Mouse (Mus musculus) MEL (cell line): ENCODE data around the gene Ptpre. TPM values are rescaled to one million over a fixed set of nuclear protein-coding genes. Genes with fewer than 3 reads are reported as not detected.

Experiments
- DNase-seq: peaks from one replicate; pipeline ENCODE4 v3.0.0; 2011; ENCODE audit warnings: low read depth, low spot score
- H3K27ac ChIP-seq: 2 replicates; pipeline ENCODE4 v1.5.1; 2012; ENCODE audit warnings: low read depth, mild to moderate bottlenecking, control low read depth, low read length, moderate library complexity; ENCODE audit not compliant: control insufficient read depth
- H3K27me3 ChIP-seq, 2 experiments: fragments of 150-350 bp in 1 of 2; sonication (generic) in 1 of 2; 2 replicates each; pipeline ENCODE4 v1.6.1; 2012; ENCODE audit warnings: low read length in 2 of 2, mild to moderate bottlenecking in 2 of 2, improper control_type of control experiment in 1 of 2, moderate library complexity in 1 of 2; ENCODE audit not compliant: insufficient read depth in 2 of 2, control insufficient read depth in 1 of 2
- H3K36me3 ChIP-seq, 2 experiments: 2 replicates each; pipeline ENCODE4 v1.6.1; 2012 to 2014; ENCODE audit warnings: low read length in 2 of 2, improper control_type of control experiment in 1 of 2, inconsistent platforms in 1 of 2, mild to moderate bottlenecking in 1 of 2; ENCODE audit not compliant: insufficient read depth in 2 of 2, control insufficient read depth in 1 of 2
- H3K4me1 ChIP-seq, 2 experiments: fragments of 150-350 bp in 1 of 2; sonication (generic) in 1 of 2; 2 replicates each; pipeline ENCODE4 v1.6.1; 2012; ENCODE audit warnings: low read length in 2 of 2, improper control_type of control experiment in 1 of 2, mild to moderate bottlenecking in 1 of 2; ENCODE audit not compliant: insufficient read depth in 2 of 2, control insufficient read depth in 1 of 2
- H3K4me3 ChIP-seq, 2 experiments: fragments of 150-350 bp in 1 of 2; sonication (generic) in 1 of 2; 2 replicates each; pipeline ENCODE4 v1.5.1; 2012; ENCODE audit warnings: low read depth in 2 of 2, low read length in 2 of 2, mild to moderate bottlenecking in 2 of 2, moderate library complexity in 2 of 2, control low read depth in 1 of 2, improper control_type of control experiment in 1 of 2; ENCODE audit not compliant: control insufficient read depth in 1 of 2, insufficient read depth in 1 of 2
- H3K79me2 ChIP-seq: 2 replicates; pipeline ENCODE4 v1.6.1; 2012; ENCODE audit warnings: mild to moderate bottlenecking, low read length, moderate library complexity; ENCODE audit not compliant: control insufficient read depth, poor library complexity, insufficient read depth
- H3K9ac ChIP-seq: 2 replicates; pipeline ENCODE4 v1.6.1; 2012; ENCODE audit warnings: low read depth, mild to moderate bottlenecking, control low read depth, low read length, moderate library complexity; ENCODE audit not compliant: control insufficient read depth, poor library complexity, severe bottlenecking
- H3K9me3 ChIP-seq: fragments of 150-350 bp; sonication (generic); replicated peaks from 2 replicates; pipeline ENCODE4 v1.6.1; 2012; ENCODE audit warnings: mild to moderate bottlenecking, low read length, improper control_type of control experiment, moderate library complexity; ENCODE audit not compliant: insufficient read depth
- CHD1 ChIP-seq: IDR thresholded peaks from 2 replicates; pipeline ENCODE4 v1.6.1; 2012; ENCODE audit warnings: low read depth, mild to moderate bottlenecking, inconsistent platforms, low read length, improper control_type of control experiment
- E2F4 ChIP-seq: IDR thresholded peaks from 2 replicates; pipeline ENCODE4 v1.6.1; 2011; ENCODE audit warnings: low read depth, low read length, improper control_type of control experiment, borderline replicate concordance
- ELF1 ChIP-seq: IDR thresholded peaks from 2 replicates; pipeline ENCODE4 v1.6.1; 2014; ENCODE audit warnings: low read depth, mild to moderate bottlenecking, inconsistent platforms, low read length, improper control_type of control experiment, moderate library complexity
- ETS1 ChIP-seq: IDR thresholded peaks from 2 replicates; pipeline ENCODE4 v1.6.1; 2012; ENCODE audit warnings: low read depth, mild to moderate bottlenecking, inconsistent platforms, low read length, improper control_type of control experiment, moderate library complexity
- GABPA ChIP-seq: IDR thresholded peaks from 2 replicates; pipeline ENCODE4 v1.6.1; 2012; ENCODE audit warnings: low read depth, mild to moderate bottlenecking, inconsistent platforms, low read length, improper control_type of control experiment, moderate library complexity
- GATA1 ChIP-seq: IDR thresholded peaks from 2 replicates; pipeline ENCODE4 v1.6.1; 2011; ENCODE audit warnings: low read depth, low read length, improper control_type of control experiment
- HCFC1 ChIP-seq: IDR thresholded peaks from 2 replicates; pipeline ENCODE4 v1.6.1; 2012; ENCODE audit warnings: low read depth, mild to moderate bottlenecking, inconsistent platforms, low read length, improper control_type of control experiment, moderate library complexity
- JUND ChIP-seq: IDR thresholded peaks from 2 replicates; pipeline ENCODE4 v1.6.1; 2011; ENCODE audit warnings: low read depth, mild to moderate bottlenecking, improper control_type of control experiment, low read length
- KAT2A ChIP-seq: conservative IDR thresholded peaks from 2 replicates; pipeline ENCODE4 v1.6.1; 2012; ENCODE audit warnings: low read depth, low read length, improper control_type of control experiment, inconsistent platforms
- MAX ChIP-seq: IDR thresholded peaks from 2 replicates; pipeline ENCODE4 v1.6.1; 2011; ENCODE audit warnings: low read length, improper control_type of control experiment
- MEF2A ChIP-seq: IDR thresholded peaks from 2 replicates; pipeline ENCODE4 v1.6.1; 2014; ENCODE audit warnings: low read depth, mild to moderate bottlenecking, inconsistent platforms, low read length, improper control_type of control experiment; ENCODE audit not compliant: poor library complexity, insufficient replicate concordance, severe bottlenecking; ENCODE audit errors: extremely low read depth
- MYB ChIP-seq: IDR thresholded peaks from 2 replicates; pipeline ENCODE4 v1.6.1; 2011; ENCODE audit warnings: mild to moderate bottlenecking, low read depth, low read length, improper control_type of control experiment
- MYC ChIP-seq: IDR thresholded peaks from 2 replicates; pipeline ENCODE4 v1.6.1; 2011; ENCODE audit warnings: low read depth, mild to moderate bottlenecking, low read length, improper control_type of control experiment, moderate library complexity
- POLR2A ChIP-seq, 2 experiments: IDR thresholded peaks; 2 replicates each; pipeline ENCODE4 v1.6.1; 2011 to 2012; ENCODE audit warnings: low read length in 2 of 2, mild to moderate bottlenecking in 2 of 2, control low read depth in 1 of 2, improper control_type of control experiment in 1 of 2, low read depth in 1 of 2, moderate library complexity in 1 of 2; ENCODE audit not compliant: control insufficient read depth in 1 of 2, insufficient read depth in 1 of 2, poor library complexity in 1 of 2
- POLR2AphosphoS2 ChIP-seq: IDR thresholded peaks from 2 replicates; pipeline ENCODE4 v1.6.1; 2011; ENCODE audit warnings: low read length, improper control_type of control experiment
- TBP ChIP-seq: IDR thresholded peaks from 2 replicates; pipeline ENCODE4 v1.8.0; 2011; ENCODE audit warnings: low read depth, low read length, improper control_type of control experiment
- TCF12 ChIP-seq: IDR thresholded peaks from 2 replicates; pipeline ENCODE4 v1.6.1; 2014; ENCODE audit warnings: low read depth, mild to moderate bottlenecking, inconsistent platforms, low read length, improper control_type of control experiment, moderate library complexity
- UBTF ChIP-seq: IDR thresholded peaks from 2 replicates; pipeline ENCODE4 v1.6.1; 2012; ENCODE audit warnings: low read depth, mild to moderate bottlenecking, inconsistent platforms, low read length, improper control_type of control experiment, moderate library complexity, borderline replicate concordance; ENCODE audit not compliant: insufficient read depth
- USF1 ChIP-seq: IDR thresholded peaks from 2 replicates; pipeline ENCODE4 v1.6.1; 2014; ENCODE audit warnings: low read depth, mild to moderate bottlenecking, inconsistent platforms, low read length, improper control_type of control experiment, moderate library complexity
- ZKSCAN1 ChIP-seq: IDR thresholded peaks from 2 replicates; pipeline ENCODE4 v1.6.1; 2012; ENCODE audit warnings: low read depth, mild to moderate bottlenecking, inconsistent platforms, low read length, improper control_type of control experiment, moderate library complexity
- ZMIZ1 ChIP-seq: IDR thresholded peaks from 2 replicates; pipeline ENCODE4 v1.6.1; 2012; ENCODE audit warnings: low read depth, mild to moderate bottlenecking, inconsistent platforms, low read length, improper control_type of control experiment, moderate library complexity
- polyA plus RNA-seq, 2 experiments: library from polyadenylated mRNA; stranded (reverse) in 1 of 2; unstranded in 1 of 2; fragments of >175 nt in 1 of 2; fragments of >200 nt in 1 of 2; gene quantifications; 2 replicates each; pipeline versions ENCODE4 v1.2.1 to v1.2.4; 2012; ENCODE audit warnings: low replicate concordance in 2 of 2, low read depth in 1 of 2; ENCODE audit not compliant: insufficient read length in 2 of 2, insufficient read depth in 1 of 2, missing spikeins in 1 of 2
- total RNA-seq: library from RNA; depleted of rRNA; stranded (reverse); fragments of 300-350 nt; gene quantifications from 2 replicates; pipeline ENCODE4 v1.2.3, GENCODE M21; 2012

Ptpre gene
- total and polyA plus RNA-seq, 3 experiments = 4.9 to 12.9 TPM; not detected in 1

GRCm38 (mm10) chr7:135605002-135605803 lies 67.9 kb downstream of the Ptpre start:
- Histone ChIP-seq H3K4me1 (peaks cover 20 to 66% of the 10 kb centered on the region in 2 experiments), H3K4me3 (no peak overlapping the region), H3K27ac (no peak overlapping the region), H3K9me3 (no peaks in the 10 kb centered on the region), H3K79me2 (peaks cover 2% of the 10 kb centered on the region; the same call in 1 of the 2 replicates), H3K36me3 (peaks cover 0 to 61% of the 10 kb centered on the region in 2 experiments; a peak in 2 of 4 replicates), H3K9ac (no peak overlapping the region), H3K27me3 (no peaks in the 10 kb centered on the region)
- TF ChIP-seq MYB (no peak), GATA1 (no peak), ETS1 (no peak), JUND (no peak), KAT2A (no peak), CHD1 (no peak), POLR2A (IDR thresholded peaks at IDR 0.05; ENCODE audit: control insufficient read depth in 1 of 2, insufficient read depth in 1 of 2, low read depth in 1 of 2, low read length in 2 of 2, poor library complexity in 1 of 2) (no peak), ZKSCAN1 (no peak), TCF12 (no peak), MYC (no peak), HCFC1 (no peak), USF1 (no peak), MEF2A (no peak)
- DNase-seq = no peak

GRCm38 (mm10) chr7:135605804-135606072 lies 68.5 kb downstream of the Ptpre start:
- DNase-seq = no peak
- H3K27ac ChIP-seq = no peak overlapping the region
- H3K79me2 ChIP-seq = peaks cover 2% of the 10 kb centered on the region; the same call in 1 of the 2 replicates
- H3K4me1 ChIP-seq = peaks cover 15 to 61% of the 10 kb centered on the region in 2 experiments
- no peaks in the 10 kb centered on the region for H3K9me3 ChIP-seq
- H3K36me3 ChIP-seq = peaks cover 0 to 55% of the 10 kb centered on the region in 2 experiments; a peak in 2 of 4 replicates
- H3K4me3 ChIP-seq = no peak overlapping the region
- no peak for TF ChIP-seq TCF12
- TF ChIP-seq UBTF = no peak
- TF ChIP-seq E2F4 = no peak
- TF ChIP-seq ETS1 = no peak
- no peak for TF ChIP-seq TBP
- no peak for TF ChIP-seq GATA1
- TF ChIP-seq MAX = no peak
- no peak for TF ChIP-seq GABPA
- TF ChIP-seq POLR2AphosphoS2 = no peak
- no peak for TF ChIP-seq MEF2A
- no peak for TF ChIP-seq HCFC1
- TF ChIP-seq ZMIZ1 = no peak
- no peak for TF ChIP-seq JUND
- TF ChIP-seq ELF1 = no peak
- no peaks in the 10 kb centered on the region for H3K27me3 ChIP-seq
- no peak overlapping the region for H3K9ac ChIP-seq
